ENCODE assay signal across 28 mouse cellular contexts in genomic region chr3:96091966-96092365, GRCm38 (mm10).
"Had no signal": no experiment of that assay in that cellular context is flagged by ENCODE, and none has a peak within 500 bp of the region (broad histone marks: within the 10 kb centered on the region; RNA-seq: fewer than 3 reads in every experiment).

No protein-coding gene starts in this region.

- H3K4me3 ChIP-seq: embryonic facial prominence, embryonic 10.5 days; embryonic facial prominence, embryonic 12.5 days; embryonic facial prominence, embryonic 13.5 days; embryonic facial prominence, embryonic 15.5 days; erythroblast, embryonic 14.5 days; forebrain, embryonic 10.5 days; forebrain, embryonic 12.5 days; forebrain, embryonic 13.5 days; forebrain, embryonic 15.5 days; gastrocnemius, adult 2 months; heart, adult 2 months had no signal

- H3K27me3 ChIP-seq: embryonic facial prominence, embryonic 12.5 days; embryonic facial prominence, embryonic 13.5 days; embryonic facial prominence, embryonic 15.5 days; forebrain, embryonic 12.5 days; forebrain, embryonic 13.5 days; forebrain, embryonic 15.5 days had no signal

- H3K9ac ChIP-seq: embryonic facial prominence, embryonic 12.5 days; embryonic facial prominence, embryonic 13.5 days; embryonic facial prominence, embryonic 15.5 days; forebrain, embryonic 12.5 days; forebrain, embryonic 13.5 days; forebrain, embryonic 15.5 days; forebrain, postnatal 0 days had no signal

- DNase-seq: cerebellum, adult 18-20 months; cerebellum, adult 2 months; cerebellum, adult 8-10 months; cerebellum, adult 9-11 months; cerebellum, postnatal 10 days; cerebellum, postnatal 14 days; cerebellum, postnatal 25 days; cerebellum, postnatal 36 days; embryo, embryonic 11 days; forebrain, postnatal 0 days; gastrocnemius, adult 2 months; gastrocnemius, postnatal 10 days; gastrocnemius, postnatal 14 days; gastrocnemius, postnatal 25 days; gastrocnemius, postnatal 36 days; heart, adult 18-20 months; heart, adult 2 months had no signal

- H3K9me3 ChIP-seq: embryonic facial prominence, embryonic 10.5 days; embryonic facial prominence, embryonic 12.5 days; embryonic facial prominence, embryonic 13.5 days; embryonic facial prominence, embryonic 15.5 days; forebrain, embryonic 10.5 days; forebrain, embryonic 12.5 days; forebrain, embryonic 13.5 days; forebrain, embryonic 15.5 days had no signal

- H3K4me2 ChIP-seq: embryonic facial prominence, embryonic 12.5 days; embryonic facial prominence, embryonic 13.5 days; embryonic facial prominence, embryonic 15.5 days; forebrain, embryonic 12.5 days; forebrain, embryonic 13.5 days; forebrain, embryonic 15.5 days had no signal

- H3K36me3 ChIP-seq: embryonic facial prominence, embryonic 10.5 days; embryonic facial prominence, embryonic 12.5 days; embryonic facial prominence, embryonic 13.5 days; embryonic facial prominence, embryonic 15.5 days; forebrain, embryonic 10.5 days; forebrain, embryonic 12.5 days; forebrain, embryonic 15.5 days had no signal

- H3K4me1 ChIP-seq: embryonic facial prominence, embryonic 10.5 days; embryonic facial prominence, embryonic 12.5 days; embryonic facial prominence, embryonic 13.5 days; embryonic facial prominence, embryonic 15.5 days; forebrain, embryonic 10.5 days; forebrain, embryonic 12.5 days; forebrain, embryonic 13.5 days; forebrain, embryonic 15.5 days had no signal

- H3K27ac ChIP-seq: embryonic facial prominence, embryonic 10.5 days; embryonic facial prominence, embryonic 12.5 days; embryonic facial prominence, embryonic 13.5 days; embryonic facial prominence, embryonic 15.5 days; forebrain, embryonic 10.5 days; forebrain, embryonic 12.5 days; forebrain, embryonic 13.5 days; forebrain, embryonic 15.5 days; gastrocnemius, adult 2 months; heart, adult 2 months had no signal

- ATAC-seq: forebrain, embryonic 13.5 days; forebrain, embryonic 14.5 days; forebrain, embryonic 15.5 days; forebrain, embryonic 16.5 days; forebrain, postnatal 0 days had no signal
